Mouse (Mus musculus): ENCODE measurements at regions not wholly inside any gene's neighbourhood (a gene's known extent, or its start where the extent isn't known, plus 50 kb on each side); places are given as distances from the start of the nearest gene placed in this dataset.
A peak's percentile ranks its signal among the peaks of the same experiment; 100 is the strongest.

DNA sequence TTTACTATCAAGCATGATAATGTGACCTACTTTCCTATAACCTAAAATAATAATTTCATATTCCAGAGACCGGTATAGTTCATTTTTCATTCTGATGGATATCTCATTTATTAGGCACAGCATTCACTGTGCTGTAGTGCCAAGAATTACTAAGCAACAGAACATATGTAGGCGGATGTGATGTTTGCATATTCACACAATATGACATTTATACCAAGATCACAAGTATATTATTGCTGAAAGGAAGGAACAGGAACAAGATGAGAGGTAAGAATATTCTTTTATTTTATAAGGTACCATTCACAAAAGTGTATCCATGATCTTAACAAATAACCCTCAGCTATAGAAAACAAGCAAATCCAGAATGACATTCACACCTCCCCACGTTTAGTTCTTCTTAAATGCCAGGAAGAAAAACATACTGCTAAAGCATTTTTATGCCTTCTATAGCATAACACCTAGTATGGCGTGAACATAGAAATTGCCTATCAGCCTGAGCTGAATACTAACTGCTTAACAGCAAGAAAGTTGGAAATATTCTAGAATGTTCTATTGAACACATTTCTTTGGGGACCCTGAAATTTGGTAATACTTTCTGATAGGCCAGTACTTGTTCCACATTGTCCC, 1062.8 kb upstream of the Acvr2a start:
- no peak for DNase-seq (ENCODE audit: low read depth, low spot score)

DNA sequence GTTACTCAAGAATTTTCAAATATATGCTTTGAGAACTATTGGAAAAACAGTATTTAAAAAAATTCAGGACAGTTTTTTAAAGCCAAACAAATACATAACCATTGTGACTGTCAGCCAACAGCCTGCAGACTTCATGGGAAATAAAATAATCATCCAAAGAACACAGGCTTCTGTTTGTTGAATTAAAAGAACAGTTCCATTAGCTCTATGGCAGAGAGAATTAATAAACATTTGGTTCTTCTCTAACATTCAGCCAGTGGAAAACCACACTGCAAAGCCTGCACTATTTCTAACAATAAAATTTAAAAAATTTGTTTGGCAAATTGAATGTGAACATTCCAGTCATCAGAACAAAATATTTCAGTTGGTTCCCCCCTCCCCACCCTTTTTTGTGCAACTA, 1058.2 kb upstream of the Acvr2a start:
- DNase-seq (ENCODE audit: low read depth, low spot score) = no peak

DNA sequence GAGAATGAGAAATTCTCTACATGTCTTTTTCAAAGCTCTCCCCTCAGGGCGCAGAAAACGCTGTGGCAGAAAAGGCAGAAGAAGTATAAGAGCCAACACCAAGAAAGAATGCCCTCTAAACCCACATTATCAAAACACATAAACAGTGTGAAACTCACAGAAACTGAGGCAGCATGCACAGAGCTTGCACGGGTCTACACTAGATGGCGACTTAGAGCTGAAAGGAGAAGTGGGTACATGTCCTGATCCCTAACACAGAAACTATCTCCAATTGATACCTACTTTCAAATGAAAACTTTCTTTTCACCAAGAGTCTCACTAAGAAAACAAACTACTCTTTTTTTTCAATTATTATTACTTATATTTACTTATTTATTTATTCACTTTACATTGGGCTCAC, 1057.7 kb upstream of the Acvr2a start:
- DNase-seq (ENCODE audit: low read depth, low spot score) = no peak

DNA sequence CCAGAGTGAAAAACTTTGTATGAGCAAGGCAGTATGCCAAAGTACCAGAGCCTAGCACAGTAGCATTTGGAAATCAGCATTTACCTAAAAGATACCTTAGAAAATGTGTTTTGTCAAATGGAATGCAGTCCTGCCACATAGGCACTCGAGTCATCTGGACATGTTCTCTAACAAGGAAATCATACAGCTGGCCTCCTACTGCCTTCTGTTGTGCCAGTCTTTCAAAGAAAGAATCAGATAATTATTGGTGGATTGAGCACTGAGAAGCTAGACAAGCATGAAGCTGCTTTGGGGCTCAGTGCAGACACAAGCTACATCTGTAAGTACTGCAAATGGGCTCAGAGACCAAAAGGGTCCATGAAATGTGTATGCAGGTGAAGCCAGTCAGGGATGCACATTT, 1038.1 kb upstream of the Acvr2a start:
- DNase-seq (ENCODE audit: low read depth, low spot score) = no peak

DNA sequence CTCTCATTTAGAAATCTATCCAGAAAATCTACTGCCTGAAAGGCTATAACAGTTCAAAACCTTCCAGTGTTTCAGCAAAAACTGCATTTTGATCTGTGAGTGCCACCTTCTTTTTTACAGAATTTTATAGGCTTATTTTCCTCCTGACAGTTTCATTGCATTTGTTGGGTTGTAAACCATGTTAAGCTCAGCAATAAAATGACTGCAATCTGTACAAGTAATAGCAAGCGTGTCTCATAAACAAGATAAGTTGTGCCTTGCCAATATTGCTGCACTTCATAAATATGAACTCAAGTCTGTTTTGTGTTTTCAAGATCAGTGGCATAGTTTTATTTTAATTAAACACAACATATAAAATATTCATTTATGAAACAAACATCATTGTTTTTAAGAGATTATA, 1036.9 kb upstream of the Acvr2a start:
- DNase-seq (ENCODE audit: low read depth, low spot score) = no peak

DNA sequence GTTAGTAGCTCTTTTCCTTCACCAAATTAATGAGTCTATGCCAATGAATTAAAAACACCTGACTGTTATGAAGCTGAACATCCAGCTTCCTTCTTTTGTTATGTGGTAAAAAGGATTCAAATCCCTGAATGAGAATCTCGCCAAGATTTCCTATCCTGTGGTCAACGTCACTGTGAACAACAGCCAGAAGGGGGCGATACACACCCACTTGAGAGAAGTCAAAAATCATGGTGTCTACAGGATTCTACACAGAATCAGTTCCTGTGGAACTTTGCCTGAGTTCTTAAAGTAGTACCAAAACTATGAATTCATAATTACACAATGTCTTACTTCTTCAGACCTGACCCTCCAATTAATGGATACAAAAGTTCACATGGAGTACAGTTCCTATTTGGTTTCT, 1028.1 kb upstream of the Acvr2a start:
- peak; percentile 6 for DNase-seq (ENCODE audit: low read depth, low spot score)

DNA sequence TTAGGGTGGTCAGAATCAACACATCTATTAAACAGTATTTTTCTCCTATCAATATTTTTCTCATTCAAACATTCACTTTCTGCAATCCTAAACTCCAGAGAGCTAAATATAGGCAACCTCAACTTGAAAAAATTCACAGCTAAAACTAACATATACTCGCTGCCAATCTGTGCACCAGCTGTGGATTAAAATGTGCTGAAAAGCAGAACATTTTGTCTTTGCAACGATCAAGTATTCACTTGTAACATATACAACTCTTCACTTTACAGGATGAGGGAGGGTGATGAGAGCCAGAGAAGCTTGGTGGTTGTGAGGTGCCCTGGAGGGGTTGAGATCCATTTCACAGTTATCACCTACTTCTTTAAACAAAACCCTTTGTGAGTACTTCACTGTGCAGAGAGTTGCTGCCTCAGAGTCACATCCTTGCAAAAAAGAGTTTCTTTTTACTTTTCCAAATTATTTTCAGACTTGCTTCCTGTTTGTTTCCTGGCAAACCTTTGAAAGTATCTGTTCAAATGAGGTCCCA, 991.1 kb upstream of the Acvr2a start:
- DNase-seq (ENCODE audit: low read depth, low spot score) = no peak

DNA sequence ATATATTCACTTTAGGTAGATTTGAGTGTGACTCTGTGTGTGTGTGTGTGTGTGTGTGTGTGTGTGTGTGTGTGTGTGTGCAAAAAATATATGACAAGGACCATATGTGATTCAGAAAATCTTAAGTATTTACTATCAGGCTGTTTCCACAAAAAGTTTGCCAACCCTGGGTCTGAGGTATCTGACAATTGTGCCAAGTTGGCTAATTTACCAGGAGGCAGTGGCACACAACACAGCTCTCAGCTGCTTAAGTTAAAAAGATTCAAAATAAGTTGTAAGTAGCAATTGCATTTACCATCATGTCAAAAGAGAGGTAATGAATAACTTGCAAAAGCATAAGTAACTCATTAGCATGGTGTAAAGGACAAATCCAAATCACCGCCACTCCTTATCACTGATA, 981.4 kb upstream of the Acvr2a start:
- no peak for DNase-seq (ENCODE audit: low read depth, low spot score)

DNA sequence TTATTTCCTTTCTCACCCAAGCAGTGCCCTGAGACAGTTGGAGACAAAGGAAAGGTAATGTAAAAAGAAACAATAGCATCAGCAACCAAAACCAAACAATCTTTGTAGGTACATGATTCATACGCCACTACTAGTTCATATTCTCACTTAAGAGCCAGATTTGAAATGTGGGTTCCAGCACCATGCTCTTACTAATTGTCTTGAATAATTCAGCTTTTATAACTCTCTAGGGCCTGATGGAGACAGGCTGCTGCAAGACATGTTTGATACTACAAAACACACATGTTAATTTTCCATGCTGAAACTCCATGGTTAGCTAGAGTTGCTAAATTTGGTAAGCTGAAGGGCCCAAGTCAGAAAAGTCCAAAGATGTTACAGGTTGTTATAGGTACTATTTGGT, 980.4 kb upstream of the Acvr2a start:
- no peak for DNase-seq (ENCODE audit: low read depth, low spot score)

DNA sequence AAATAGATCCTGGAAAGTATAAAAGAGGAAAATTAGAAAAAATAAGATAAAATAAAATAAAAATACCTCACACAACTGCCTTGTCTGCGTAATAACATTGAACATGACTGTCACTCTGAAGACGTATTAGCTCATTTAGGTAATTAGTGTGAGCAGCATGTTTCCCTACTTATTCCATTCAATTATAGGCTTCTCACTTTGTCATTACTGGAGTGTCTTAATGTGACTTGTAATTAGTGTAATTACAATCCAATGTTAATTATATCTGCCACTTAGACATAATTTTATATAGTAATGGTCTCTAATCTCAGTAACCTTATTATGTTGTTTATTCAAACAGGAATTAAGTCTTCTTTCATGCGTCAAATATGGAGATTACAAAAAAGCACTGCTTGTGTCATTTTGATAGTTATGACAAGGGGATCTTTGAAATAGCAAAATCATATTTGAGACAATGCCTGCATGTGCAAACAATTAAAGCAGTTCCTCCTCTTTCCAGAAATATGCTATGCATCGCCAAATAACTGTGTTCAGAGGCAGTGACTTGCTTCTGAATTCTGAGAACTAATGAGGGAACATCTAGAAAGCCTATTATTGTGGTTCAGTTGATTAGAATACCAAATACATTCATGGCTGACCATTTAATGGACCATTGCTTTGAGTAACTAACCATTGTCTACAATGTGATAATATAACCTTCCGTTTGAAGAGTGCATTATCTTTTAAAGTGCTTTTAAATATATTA, 979.7 kb upstream of the Acvr2a start:
- DNase-seq (ENCODE audit: low read depth, low spot score) = peak; percentile 0

DNA sequence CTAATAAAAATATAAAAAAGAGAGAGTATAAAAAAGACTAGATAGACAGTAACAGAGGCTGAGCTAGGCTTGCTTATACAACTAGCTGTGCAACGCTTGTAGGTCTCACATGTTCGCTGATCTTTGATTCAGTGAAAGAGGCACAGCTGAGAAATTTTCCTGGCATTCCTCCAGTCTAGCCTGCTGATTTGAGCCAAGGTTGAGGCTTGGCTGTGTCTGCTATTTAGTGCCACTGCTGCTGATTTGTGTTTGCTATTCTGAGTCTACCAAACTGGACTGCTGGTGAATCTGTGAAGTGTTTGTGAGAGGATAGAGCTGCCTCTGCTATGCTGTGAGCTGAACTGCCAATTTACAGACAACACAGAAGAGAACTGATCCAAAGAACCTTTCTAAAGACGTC, 956.7 kb upstream of the Acvr2a start:
- no peak for DNase-seq (ENCODE audit: low read depth, low spot score)

DNA sequence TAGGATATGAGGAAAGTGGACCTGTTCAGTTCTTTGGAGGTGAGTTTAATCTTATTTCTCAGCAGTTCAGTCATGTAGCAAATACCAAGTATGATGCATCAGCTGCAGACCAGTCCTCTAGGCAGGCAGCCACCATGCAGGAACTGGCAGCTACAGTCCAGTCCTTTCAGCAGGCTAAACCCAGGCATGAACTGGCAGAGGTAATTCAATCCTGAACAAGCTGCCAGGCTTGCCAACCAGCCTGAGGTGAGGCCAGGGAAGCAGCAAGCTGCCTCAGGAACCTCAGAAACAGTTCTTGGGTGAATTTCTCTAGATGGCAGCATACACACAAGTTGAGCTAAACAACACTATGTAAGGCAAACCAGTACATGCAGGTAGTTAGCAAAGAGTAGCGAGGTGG, 951.5 kb upstream of the Acvr2a start:
- DNase-seq (ENCODE audit: low read depth, low spot score) = no peak

DNA sequence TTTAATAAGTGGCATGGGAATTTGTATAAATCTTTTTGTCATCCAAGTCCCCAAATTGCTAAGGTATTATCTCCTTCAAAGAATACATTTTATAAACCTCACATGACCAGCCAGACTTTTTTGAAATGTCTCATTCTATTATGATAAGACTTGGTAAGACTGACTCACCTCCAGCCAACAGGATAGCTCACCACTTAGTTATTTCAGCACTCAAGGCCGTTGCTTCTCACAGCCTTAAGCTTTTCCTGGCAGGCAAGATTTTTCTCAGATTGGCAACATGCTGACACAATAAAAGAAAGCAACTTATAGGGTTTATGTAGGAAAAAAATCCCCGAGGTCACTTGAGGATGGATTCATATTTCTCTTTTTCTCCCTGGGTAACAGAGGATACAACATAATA, 935.9 kb upstream of the Acvr2a start:
- DNase-seq (ENCODE audit: low read depth, low spot score) = no peak

DNA sequence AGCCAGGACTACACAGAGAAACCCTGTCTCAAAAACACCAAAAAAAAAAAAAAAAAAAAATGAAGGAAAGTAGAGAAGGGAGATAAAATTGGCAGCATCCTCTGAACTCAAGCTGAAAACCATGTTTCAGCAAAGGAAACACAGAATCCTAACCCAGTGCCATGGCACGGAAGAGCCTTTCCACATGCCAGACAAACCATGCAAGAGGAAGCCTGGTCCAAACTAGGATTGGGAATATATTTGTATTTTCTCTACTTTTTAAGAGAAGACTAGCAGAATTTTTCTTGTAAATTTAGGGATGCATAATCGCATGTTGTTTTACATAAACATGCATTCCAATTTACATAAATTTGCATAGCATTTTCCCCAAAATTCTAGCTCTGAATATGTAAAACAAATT, 934.8 kb upstream of the Acvr2a start:
- no peak for DNase-seq (ENCODE audit: low read depth, low spot score)

DNA sequence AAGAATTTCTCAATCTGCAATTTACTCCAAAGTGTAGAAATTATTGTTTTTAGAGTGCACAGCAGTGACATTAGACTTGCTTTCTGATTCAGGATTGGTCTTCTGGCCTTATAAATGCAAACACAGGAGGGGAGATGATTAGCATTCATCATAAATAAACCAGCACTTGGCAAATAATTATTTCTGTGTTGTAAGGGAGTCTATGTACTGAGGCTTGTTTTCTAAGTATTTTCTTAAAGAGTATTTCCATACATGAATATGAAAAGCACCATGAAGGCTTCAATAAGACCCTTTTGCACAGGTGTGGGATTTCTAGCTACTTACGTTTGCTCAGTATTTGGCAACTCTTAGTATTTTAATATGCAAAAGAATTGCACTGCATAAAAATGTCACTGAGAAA, 934.1 kb upstream of the Acvr2a start:
- no peak for DNase-seq (ENCODE audit: low read depth, low spot score)

DNA sequence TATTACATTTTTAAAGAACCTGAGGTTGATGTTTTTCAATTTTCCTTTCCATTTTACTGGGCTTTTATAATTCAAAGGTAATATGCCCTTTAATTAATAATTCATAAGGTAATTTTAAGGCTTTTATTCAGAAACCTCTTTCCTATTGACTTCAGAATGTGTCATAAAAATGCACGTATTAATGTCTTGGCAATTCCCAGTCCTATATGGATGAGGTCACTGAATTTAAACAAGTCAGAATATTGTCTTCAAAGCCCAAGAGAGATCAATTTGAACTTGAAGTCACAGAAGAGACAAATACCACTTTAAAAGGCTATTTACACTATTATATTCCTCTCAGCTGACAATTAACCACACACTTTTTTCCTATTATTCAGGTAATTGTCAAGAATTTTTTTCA, 925.7 kb upstream of the Acvr2a start:
- no peak for DNase-seq (ENCODE audit: low read depth, low spot score)

DNA sequence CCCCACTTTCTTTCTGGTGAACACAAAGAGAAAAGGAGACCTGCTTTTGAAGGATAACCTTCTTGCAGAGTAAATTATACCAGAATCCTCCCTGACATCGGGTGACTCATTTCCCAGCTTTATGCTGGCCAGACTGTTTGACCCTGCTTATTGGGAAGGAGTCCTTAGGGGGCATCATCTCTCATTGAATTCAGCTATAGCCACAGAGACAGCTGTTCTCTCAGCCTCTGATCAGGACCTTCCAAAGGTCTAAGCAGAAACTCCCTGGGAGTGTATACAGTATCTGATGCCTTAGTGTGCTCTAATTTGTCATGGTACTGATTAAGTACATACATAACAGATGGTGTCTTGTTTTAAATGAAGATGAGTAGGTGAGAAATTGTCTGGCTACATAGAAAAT, 922.5 kb upstream of the Acvr2a start:
- no peak for DNase-seq (ENCODE audit: low read depth, low spot score)

DNA sequence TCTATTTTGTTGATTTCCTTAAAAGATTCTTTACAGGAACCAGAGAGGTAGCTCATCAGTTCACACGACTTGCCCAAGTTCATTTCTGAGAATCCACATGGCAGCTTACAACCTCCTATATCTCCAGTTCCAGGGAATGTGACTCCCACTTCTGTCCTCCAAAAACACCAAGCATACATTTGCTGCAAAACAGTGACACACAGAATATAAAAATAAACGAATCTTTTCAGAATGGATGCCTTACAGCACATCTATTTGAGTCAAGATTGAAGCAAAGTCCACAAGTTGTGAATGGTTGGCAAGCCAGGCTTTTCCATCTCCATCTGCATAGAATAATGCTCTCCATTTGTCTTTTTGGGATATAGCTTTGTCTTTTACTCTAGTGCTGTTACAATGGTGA, 921.0 kb upstream of the Acvr2a start:
- no peak for DNase-seq (ENCODE audit: low read depth, low spot score)

DNA sequence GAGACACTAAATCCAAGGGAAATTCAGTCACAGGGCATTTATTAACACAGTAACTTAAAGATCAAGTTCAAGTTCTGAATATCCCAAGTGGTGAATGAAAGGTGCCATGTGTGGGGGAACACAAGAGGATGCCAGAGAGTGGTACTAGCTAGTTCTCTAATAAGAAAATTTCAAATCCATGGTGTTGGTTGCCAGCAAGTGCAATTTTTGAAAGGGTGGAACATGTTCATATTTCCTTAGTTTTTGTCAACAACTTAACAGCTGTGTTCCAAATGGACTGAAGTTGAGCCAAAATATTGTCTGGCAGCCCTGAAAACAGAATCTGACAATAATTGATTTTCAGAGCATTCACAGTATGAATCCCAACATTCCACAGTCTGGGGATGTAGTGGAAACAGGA, 919.1 kb upstream of the Acvr2a start:
- DNase-seq (ENCODE audit: low read depth, low spot score) = no peak

DNA sequence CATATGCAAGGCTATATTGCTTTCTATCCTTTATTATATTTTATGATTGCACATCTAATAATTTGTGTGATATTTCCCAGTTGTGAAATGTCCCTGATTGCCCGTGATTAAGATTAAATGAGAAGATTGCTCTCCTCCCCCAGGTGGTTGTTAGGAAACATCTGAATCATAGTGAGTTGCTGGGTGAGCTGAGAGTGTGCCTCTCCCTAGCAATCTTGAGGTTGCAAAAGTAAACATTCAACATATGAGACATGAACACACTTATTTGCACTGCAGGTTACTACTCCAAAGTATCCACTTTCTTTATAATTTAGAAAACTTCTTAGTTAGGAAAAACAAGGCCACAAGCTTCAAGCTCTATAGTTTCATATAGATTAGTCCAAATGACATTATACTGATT, 899.6 kb upstream of the Acvr2a start:
- DNase-seq (ENCODE audit: low read depth, low spot score) = no peak

DNA sequence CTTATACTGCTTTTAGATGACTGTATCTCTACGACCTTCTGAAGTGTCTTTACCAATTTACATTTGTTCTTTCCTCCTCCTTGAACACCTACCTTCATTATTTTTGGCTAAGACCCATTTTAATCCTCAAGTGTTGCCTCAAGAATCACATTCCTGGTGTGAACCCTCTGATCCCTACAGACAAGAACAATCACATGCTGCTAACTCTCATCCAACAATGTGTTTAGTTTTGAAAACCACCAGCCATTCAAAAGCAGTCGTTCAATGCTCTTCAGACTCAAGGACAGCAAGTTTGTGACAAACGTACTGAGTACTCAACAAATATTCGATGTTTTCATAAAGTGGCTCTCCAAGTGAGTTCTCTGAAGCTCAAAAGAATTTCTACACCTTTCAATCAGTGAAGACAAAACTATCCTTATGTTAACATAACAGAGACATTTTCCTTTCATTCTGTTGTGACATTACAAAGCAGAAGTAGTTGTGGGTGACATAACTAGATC, 898.9 kb upstream of the Acvr2a start:
- DNase-seq (ENCODE audit: low read depth, low spot score) = no peak

DNA sequence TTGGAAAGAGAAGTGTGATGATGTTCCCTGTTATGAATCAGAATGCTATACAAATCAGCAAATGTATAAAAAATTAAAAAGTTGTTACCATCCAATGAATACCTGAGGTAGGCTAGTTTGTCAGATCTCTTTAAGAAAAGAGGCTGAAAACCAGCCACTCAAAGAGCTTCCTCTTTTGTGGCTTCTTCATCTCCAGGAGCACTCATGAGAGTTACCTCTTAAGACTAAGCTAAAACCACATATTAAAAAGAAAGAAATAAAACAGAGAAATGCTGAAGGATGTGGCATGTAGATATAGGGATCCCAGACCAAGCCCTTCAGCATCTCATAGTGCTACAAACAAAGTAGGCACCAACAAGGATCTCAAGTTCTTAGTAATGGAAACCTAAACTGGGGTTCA, 890.9 kb upstream of the Acvr2a start:
- no peak for DNase-seq (ENCODE audit: low read depth, low spot score)

DNA sequence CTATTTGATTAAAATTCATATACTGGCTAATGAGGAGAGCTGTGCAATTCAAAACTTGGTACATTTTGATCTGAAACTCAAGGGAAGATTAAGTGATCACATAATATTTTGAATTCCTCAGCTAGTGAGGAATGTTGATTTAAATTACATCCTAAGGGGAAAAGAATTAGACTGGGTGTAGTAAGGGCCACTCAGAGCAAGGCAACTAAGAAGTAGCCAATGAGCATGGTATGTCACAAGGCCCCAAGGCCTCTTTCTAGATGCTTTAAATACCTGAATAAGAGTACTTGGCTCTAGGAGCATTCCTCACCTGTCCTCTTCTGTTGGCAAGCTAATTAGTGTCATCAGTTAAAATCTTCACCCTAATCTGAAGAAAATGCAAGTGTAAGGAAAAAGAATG, 887.3 kb upstream of the Acvr2a start:
- no peak for DNase-seq (ENCODE audit: low read depth, low spot score)
